Mouse (Mus musculus) neural tube, embryonic 14.5 days (tissue): ENCODE measurements around the gene Kdelr1. TPM values are rescaled to one million over a fixed set of nuclear protein-coding genes. Genes with fewer than 3 reads are reported as not detected.

Experiments used
- ATAC-seq: fragments of 200-750 bp; cut with Nextera tagmentation; 2 replicates; pipeline ENCODE4 v1.8.0; 2017; ENCODE audit warnings: low read depth, mild to moderate bottlenecking, moderate TSS enrichment, moderate library complexity
- H3K27ac ChIP-seq: fragments of 300-500 bp; sonication (generic); 2 replicates; pipeline ENCODE4 v1.5.1; 2014; ENCODE audit warnings: low read depth, mild to moderate bottlenecking, control low read depth, low read length, moderate library complexity, mixed read lengths
- H3K27me3 ChIP-seq: fragments of 300-500 bp; sonication (generic); 2 replicates; pipeline ENCODE4 v1.6.1; 2014; ENCODE audit warnings: low read length; ENCODE audit not compliant: control insufficient read depth, insufficient read depth
- H3K36me3 ChIP-seq: fragments of 300-500 bp; sonication (generic); 2 replicates; pipeline ENCODE4 v1.6.1; 2014; ENCODE audit warnings: low read length, mixed read lengths; ENCODE audit not compliant: control insufficient read depth, insufficient read depth
- H3K4me1 ChIP-seq: fragments of 300-500 bp; sonication (generic); 2 replicates; pipeline ENCODE4 v1.6.1; 2014; ENCODE audit warnings: low read length; ENCODE audit not compliant: control insufficient read depth, insufficient read depth
- H3K4me2 ChIP-seq: fragments of 300-500 bp; sonication (generic); 2 replicates; pipeline ENCODE4 v1.6.1; 2014; ENCODE audit warnings: mild to moderate bottlenecking, low read depth, low read length, control low read depth
- H3K4me3 ChIP-seq: fragments of 300-500 bp; sonication (generic); 2 replicates; pipeline ENCODE4 v1.5.1; 2014; ENCODE audit warnings: low read depth, low read length, control low read depth, mixed read lengths
- H3K9ac ChIP-seq: fragments of 300-500 bp; sonication (generic); replicated peaks from 2 replicates; pipeline ENCODE4 v1.6.1; 2014; ENCODE audit warnings: low read depth, mild to moderate bottlenecking, control low read depth, low read length, mixed read lengths
- H3K9me3 ChIP-seq: fragments of 300-500 bp; sonication (generic); 2 replicates; pipeline ENCODE4 v1.6.1; 2016; ENCODE audit warnings: low read length; ENCODE audit not compliant: control insufficient read depth
- WGBS: fragments of 180-500 bp; shearing (Covaris S2); extraction: QIAGEN DNeasy Blood & Tissue Kit; methylation state at CpG from one replicate; pipeline ENCODE4 v1.1.7; 2014; 5-methylcytosine and 5-hydroxymethylcytosine counted together
- polyA plus RNA-seq: library from polyadenylated mRNA; unstranded; fragments of >200 nt; fragmentation: Nextera tagmentation; extraction: Ambion mirVana; gene quantifications from 2 replicates; pipeline ENCODE4 v1.2.1, GENCODE M21; 2014

The Kdelr1 gene
- 67.9 and 98.6 TPM in 2 replicates for polyA plus RNA-seq

DNA sequence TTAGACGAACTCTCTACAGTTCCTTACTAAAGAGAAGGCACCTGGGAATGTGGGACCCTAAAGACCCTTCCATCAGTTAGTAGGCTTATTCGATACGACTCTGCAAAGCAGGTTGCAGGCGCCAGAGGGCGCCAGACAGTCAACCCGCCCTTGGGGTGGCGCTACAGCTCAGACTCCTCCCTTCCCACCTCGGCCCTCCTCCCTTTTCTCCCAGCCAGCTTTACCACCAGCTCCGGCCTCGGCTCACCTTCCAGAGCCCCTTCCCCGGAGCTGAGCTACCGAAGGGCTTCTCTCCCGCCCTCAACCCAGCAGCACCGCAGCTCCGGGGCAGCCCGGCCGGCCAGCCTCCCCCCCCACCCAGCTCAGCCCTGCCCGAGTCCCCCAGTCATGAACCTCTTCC lies at the start of gene Kdelr1:
Kdelr1 (plus strand) TSS at position 149 of the 400 bp plus-strand sequence.
- Histone ChIP-seq H3K9me3 (no peaks in the 10 kb centered on the region), H3K36me3 (peaks cover 26% of the 10 kb centered on the region), H3K27me3 (no peaks in the 10 kb centered on the region), H3K9ac (peak within 1 kb of the TSS; percentile 77), H3K27ac (peak within 1 kb of the TSS; percentile 74), H3K4me3 (peak within 1 kb of the TSS; percentile 68), H3K4me2 (peak within 1 kb of the TSS; percentile 82), H3K4me1 (peaks cover 34% of the 10 kb centered on the region)
- peak; percentile 73 for ATAC-seq
- whole genome bisulfite sequencing: under 1% methylated on average over 18 of the region's 18 CpGs

DNA sequence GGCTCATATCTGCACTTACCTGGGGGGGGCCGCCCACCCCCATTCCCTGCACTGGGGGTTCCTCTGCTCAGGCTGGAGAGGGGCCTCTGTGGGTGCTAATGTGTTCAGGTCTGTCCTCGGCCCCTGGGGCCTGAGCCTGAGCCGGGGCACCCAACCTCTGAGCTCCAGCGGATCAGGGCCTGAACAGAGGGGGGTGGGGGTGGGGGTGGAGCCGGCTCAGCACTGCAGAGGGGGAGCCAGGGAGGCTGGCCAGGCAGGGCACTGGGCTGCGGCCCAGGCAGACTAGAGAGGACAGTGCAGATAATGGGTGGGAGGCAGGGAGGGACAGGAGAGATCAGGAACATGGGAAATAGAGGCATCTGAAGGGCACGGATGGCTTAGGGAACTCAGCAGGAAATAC lies 48.0 kb upstream of the Kdelr1 start, which contains the start of gene Kcnj14:
Kcnj14 (minus strand) TSS at position 185 of the 400 bp plus-strand sequence.
- peaks cover 17% of the 10 kb centered on the region for H3K36me3 ChIP-seq
- no peak for ATAC-seq
- H3K9ac ChIP-seq: no peak within 1 kb of the TSS
- no peaks in the 10 kb centered on the region for H3K27me3 ChIP-seq
- no peaks in the 10 kb centered on the region; the same call in 1 of the 2 replicates for H3K4me1 ChIP-seq
- no peak within 1 kb of the TSS for H3K4me2 ChIP-seq
- 79% methylated on average over 6 of the region's 7 CpGs for WGBS
- no peaks in the 10 kb centered on the region for H3K9me3 ChIP-seq
- no peak within 1 kb of the TSS for H3K27ac ChIP-seq
- H3K4me3 ChIP-seq: no peak within 1 kb of the TSS

- Histone ChIP-seq H3K27ac (no peak overlapping the region), H3K9me3 (no peaks in the 10 kb centered on the region), H3K36me3 (peaks cover 17% of the 10 kb centered on the region), H3K27me3 (0 out of 2 replicates have a peak, but pooled peaks cover under 1% of the 10 kb centered on the region), H3K4me2 (no peak overlapping the region), H3K4me3 (no peak overlapping the region), H3K4me1 (peaks cover 13% of the 10 kb centered on the region), H3K9ac (no peak overlapping the region)
- ATAC-seq: no peak
- 94% methylated on average over 7 of the region's 7 CpGs for WGBS
Observed at GRCm38 (mm10) chr7:45826631-45827030, 45.9 kb upstream of the Kdelr1 start.

GRCm38 (mm10) chr7:45830427-45831127 lies 42.0 kb upstream of the Kdelr1 start, which contains the start of gene Grwd1:
Gene Grwd1, minus strand, starts transcription at chr7:45830944.
- H3K36me3 ChIP-seq: peaks cover 11% of the 10 kb centered on the region
- peaks cover 21% of the 10 kb centered on the region for H3K4me1 ChIP-seq
- peak within 1 kb of the TSS; percentile 83 for H3K4me2 ChIP-seq
- H3K4me3 ChIP-seq: peak within 1 kb of the TSS; percentile 79
- H3K9ac ChIP-seq: peak within 1 kb of the TSS; percentile 51
- no peaks in the 10 kb centered on the region for H3K9me3 ChIP-seq
- under 1% methylated on average over 35 of the region's 35 CpGs for WGBS
- H3K27me3 ChIP-seq: peaks cover 33% of the 10 kb centered on the region
- peak within 1 kb of the TSS; percentile 74 for H3K27ac ChIP-seq
- ATAC-seq: peak; percentile 91

- no peak; the same call in 1 of the 2 replicates for ATAC-seq
- H3K4me3 ChIP-seq: peak overlapping the region; percentile 79
- peak overlapping the region; percentile 83 for H3K4me2 ChIP-seq
- peaks cover 36% of the 10 kb centered on the region for H3K27me3 ChIP-seq
- 9% methylated on average over 5 of the region's 5 CpGs for WGBS
- H3K9ac ChIP-seq: peak overlapping the region; percentile 51; the same call in 1 of the 2 replicates
- peaks cover 21% of the 10 kb centered on the region for H3K4me1 ChIP-seq
- peaks cover 11% of the 10 kb centered on the region for H3K36me3 ChIP-seq
- peak overlapping the region; percentile 74 for H3K27ac ChIP-seq
- no peaks in the 10 kb centered on the region for H3K9me3 ChIP-seq
Observed at GRCm38 (mm10) chr7:45831128-45831525, 41.4 kb upstream of the Kdelr1 start.

DNA sequence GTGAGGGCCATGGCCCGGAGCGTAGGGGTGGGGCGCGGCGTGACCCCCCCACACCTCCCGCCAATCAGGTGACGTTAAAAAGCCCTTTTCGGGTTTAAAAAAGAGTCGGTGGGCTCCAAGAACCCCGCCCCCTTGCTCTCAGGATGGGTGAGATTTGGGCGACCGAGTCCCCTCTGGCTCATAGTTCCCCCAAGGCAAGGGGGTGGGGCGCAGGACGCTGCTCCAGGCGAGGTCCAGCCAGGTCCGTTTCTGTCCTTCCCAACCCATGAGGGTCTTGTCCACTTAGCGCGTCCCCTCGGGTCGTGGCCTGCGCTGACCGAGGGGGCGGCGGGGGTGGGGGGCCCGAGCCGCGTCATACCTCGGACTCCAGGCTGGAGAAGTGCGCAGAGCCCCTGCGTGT lies 40.1 kb upstream of the Kdelr1 start:
- no peaks in the 10 kb centered on the region for H3K9me3 ChIP-seq
- peak overlapping the region; percentile 28; the same call in 1 of the 2 replicates for H3K4me3 ChIP-seq
- peaks cover 21% of the 10 kb centered on the region for H3K4me1 ChIP-seq
- peaks cover 5% of the 10 kb centered on the region for H3K36me3 ChIP-seq
- peak overlapping the region; percentile 37; the same call in 1 of the 2 replicates for H3K4me2 ChIP-seq
- peaks cover 36% of the 10 kb centered on the region for H3K27me3 ChIP-seq
- no peak overlapping the region for H3K27ac ChIP-seq
- no peak for ATAC-seq
- no peak overlapping the region for H3K9ac ChIP-seq
- WGBS: 11% methylated on average over 30 of the region's 30 CpGs

DNA sequence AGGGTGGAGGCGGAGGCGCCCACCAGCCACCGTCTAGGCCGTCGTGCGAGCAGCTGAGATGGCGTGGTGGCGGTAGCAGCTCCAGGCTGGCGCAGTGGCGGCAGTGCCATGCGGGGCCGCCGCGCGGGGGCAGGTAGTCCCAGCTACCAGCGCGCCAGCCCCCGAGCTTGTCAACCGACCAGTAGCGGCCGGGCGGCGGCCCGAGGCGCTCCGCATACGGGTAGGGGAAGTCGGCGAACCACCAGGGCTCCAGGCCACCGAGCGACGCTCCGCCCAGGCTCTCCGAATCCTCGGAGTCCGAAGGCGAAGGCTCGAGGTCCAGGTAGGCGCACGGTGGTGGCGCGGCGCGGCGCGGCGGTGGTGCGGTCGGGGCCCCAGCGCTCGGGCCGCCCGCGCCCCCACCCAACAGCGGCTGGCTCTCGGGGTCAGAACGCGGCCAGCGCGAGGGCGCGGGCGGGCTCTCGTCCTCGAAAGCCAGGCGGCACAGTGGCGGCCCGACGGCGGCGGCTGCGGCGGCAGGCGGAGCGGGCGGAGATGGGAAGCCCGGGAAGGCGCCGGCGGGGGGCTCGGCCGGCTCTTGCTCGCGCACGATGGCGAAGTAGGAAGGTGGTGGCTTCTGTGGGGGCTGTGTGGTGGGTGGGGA lies 39.3 kb upstream of the Kdelr1 start:
- H3K9me3 ChIP-seq: no peaks in the 10 kb centered on the region
- H3K9ac ChIP-seq: peak overlapping the region; percentile 25; the same call in 1 of the 2 replicates

GRCm38 (mm10) chr7:45833924-45834323 lies 38.6 kb upstream of the Kdelr1 start:
- peak overlapping the region; percentile 37 for H3K4me2 ChIP-seq
- no peaks in the 10 kb centered on the region for H3K36me3 ChIP-seq
- ATAC-seq: no peak
- peak overlapping the region; percentile 25; the same call in 1 of the 2 replicates for H3K9ac ChIP-seq
- H3K27me3 ChIP-seq: peaks cover 36% of the 10 kb centered on the region
- no peak overlapping the region for H3K27ac ChIP-seq
- peak overlapping the region; percentile 28 for H3K4me3 ChIP-seq
- peaks cover 21% of the 10 kb centered on the region for H3K4me1 ChIP-seq
- WGBS: 4% methylated on average over 20 of the region's 31 CpGs
- H3K9me3 ChIP-seq: no peaks in the 10 kb centered on the region

More for the DNA sequence above, 39.3 kb upstream of the Kdelr1 start:
- Histone ChIP-seq H3K4me3 (peak overlapping the region; percentile 28), H3K27ac (no peak overlapping the region), H3K27me3 (peaks cover 36% of the 10 kb centered on the region), H3K4me2 (peak overlapping the region; percentile 37), H3K4me1 (peaks cover 21% of the 10 kb centered on the region), H3K36me3 (no peaks in the 10 kb centered on the region)
- ATAC-seq: no peak
- under 1% methylated on average over 73 of the region's 86 CpGs for WGBS
